Mouse (Mus musculus): ENCODE results near the gene Gm3127. TPM values are rescaled to one million over a fixed set of nuclear protein-coding genes. Genes with fewer than 3 reads are reported as not detected.

The Gm3127 gene
- polyA plus RNA-seq (2015; fragmentation: Nextera tagmentation; extraction: Ambion mirVana): not detected in 2 replicates

DNA sequence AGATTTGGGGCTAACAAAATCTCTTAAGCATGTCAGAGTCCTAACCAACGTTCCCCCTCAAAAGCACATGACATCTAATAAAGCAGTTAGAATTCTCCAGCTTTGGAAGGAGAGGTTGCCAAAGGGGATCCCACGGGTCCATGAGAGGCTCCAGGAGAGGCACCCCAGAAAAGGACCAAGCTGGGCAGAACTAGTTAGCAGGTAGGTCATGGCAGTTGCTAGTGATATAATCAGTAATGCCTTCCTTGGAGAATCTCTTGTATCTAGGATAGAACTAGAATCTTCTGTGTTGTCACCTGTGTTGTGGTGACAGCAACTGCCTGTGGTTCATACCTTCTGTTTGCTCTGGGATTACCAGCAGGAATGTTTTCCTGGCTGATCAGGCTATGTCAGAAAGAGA is at the start of gene Gm3127:
Gm3127 (plus strand) TSS at position 301 of the 400 bp plus-strand sequence.

DNA sequence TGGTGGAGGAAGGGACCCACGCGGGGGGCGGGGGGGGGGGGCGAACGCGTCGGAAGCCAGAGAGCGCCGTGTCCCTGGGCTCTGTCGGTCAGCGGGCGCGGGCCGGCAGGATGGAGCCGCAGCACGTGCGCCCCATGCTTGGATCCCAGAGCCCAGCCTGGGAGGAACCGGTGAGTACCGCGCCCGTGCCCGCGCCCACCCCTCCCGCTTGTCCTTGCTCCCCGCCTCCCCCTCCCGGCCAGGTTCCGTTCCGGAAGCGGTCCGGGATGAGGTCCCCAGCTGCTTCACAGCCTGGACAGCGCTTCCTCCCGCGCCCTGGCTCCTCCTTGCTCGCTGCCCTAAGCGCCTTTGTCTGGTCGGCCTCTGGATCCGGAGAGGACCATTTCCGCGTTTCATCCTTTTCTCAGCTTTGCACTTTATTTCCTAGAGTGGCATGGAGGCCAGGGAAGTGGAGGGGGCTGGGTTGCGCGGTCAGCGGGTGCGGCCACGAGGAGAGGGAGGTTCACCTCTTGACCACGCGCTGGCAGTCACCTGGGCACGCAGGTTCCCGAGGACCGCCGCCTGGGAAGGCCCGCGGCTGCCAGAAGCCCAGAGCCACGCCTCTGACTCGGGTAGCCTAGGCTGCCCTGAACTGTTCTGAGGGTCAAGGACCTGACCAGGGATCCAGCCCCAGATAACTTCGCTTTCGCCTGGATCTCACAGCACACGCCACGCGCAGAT is 17.8 kb downstream of the Gm3127 start, which contains the start of gene Gm2974:
Gm2974 (plus strand) TSS at position 86 of the 720 bp plus-strand sequence.

Other genes starting within 250 kb of the Gm3127 start
- gene Gm3029, start 233.3 kb upstream of the Gm3127 start, polyA plus RNA-seq (2015; fragmentation: Nextera tagmentation; extraction: Ambion mirVana): 0.13 TPM in 1 of 2 replicates, not detected in the other
- 0.17 TPM in 1 of 2 replicates, not detected in the other for gene Gm3095, start 201.5 kb upstream of the Gm3127 start, polyA plus RNA-seq (2015; fragmentation: Nextera tagmentation; extraction: Ambion mirVana)
- gene Gm3099, start 166.6 kb upstream of the Gm3127 start, polyA plus RNA-seq (2015; fragmentation: Nextera tagmentation; extraction: Ambion mirVana): not detected in 2 replicates
- gene Gm5796, start 141.1 kb upstream of the Gm3127 start, polyA plus RNA-seq (2015; fragmentation: Nextera tagmentation; extraction: Ambion mirVana): 0.13 and 0.40 TPM in 2 replicates
- not detected in 2 replicates for gene Gm3115, start 80.9 kb upstream of the Gm3127 start, polyA plus RNA-seq (2015; fragmentation: Nextera tagmentation; extraction: Ambion mirVana)
- 1.3 and 2.2 TPM in 2 replicates for gene Gm8108, start 54.5 kb upstream of the Gm3127 start, polyA plus RNA-seq (2015; fragmentation: Nextera tagmentation; extraction: Ambion mirVana)
- gene Gm2974, start 17.5 kb downstream of the Gm3127 start, polyA plus RNA-seq (2015; fragmentation: Nextera tagmentation; extraction: Ambion mirVana): not detected in 2 replicates
- not detected in 2 replicates for gene Gm3138, start 84.6 kb downstream of the Gm3127 start, polyA plus RNA-seq (2015; fragmentation: Nextera tagmentation; extraction: Ambion mirVana)
- gene Gm3149, start 152.3 kb downstream of the Gm3127 start, polyA plus RNA-seq (2015; fragmentation: Nextera tagmentation; extraction: Ambion mirVana): not detected in 2 replicates
- not detected in 2 replicates for gene 2610042L04Rik, start 169.7 kb downstream of the Gm3127 start, polyA plus RNA-seq (2015; fragmentation: Nextera tagmentation; extraction: Ambion mirVana)
- not detected in 2 replicates for gene Gm3159, start 232.5 kb downstream of the Gm3127 start, polyA plus RNA-seq (2015; fragmentation: Nextera tagmentation; extraction: Ambion mirVana)

All from urinary bladder, postnatal 0 days (tissue).